Mouse (Mus musculus): ENCODE results near the gene Pik3cb. TPM values are rescaled to one million over a fixed set of nuclear protein-coding genes. Genes with fewer than 3 reads are reported as not detected.

The Pik3cb gene
- polyA plus RNA-seq, 1 experiment: 3.0 TPM

DNA sequence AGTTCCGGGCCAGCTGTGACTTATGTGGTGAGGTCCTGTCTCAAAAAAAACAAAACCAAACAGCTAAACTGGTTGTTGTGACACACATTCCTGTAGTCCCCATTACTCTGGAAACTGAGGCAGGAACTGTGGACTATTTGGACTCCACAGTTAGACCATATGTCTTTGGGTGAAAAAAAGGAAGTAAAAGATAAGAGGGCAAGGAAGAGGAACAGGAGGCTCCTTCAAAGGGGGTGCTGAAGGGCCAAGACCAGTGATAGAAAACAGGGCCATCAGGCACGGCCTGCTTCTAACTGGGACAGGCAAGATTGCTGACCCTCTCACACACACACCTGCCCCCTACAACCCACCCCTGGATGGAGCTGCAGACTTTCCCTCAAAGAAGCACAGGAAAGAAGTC, 22.4 kb upstream of the Pik3cb start:
- no peaks in the 10 kb centered on the region for H3K27me3 ChIP-seq (ENCODE audit: control insufficient read depth, insufficient read depth, low read length)
- no peaks in the 10 kb centered on the region; the same call in 1 of the 2 replicates for H3K4me1 ChIP-seq (ENCODE audit: control insufficient read depth, insufficient read depth, low read length)
- H3K27ac ChIP-seq (ENCODE audit: control insufficient read depth, insufficient read depth, low read depth, low read length): no peak overlapping the region
- no peak overlapping the region for H3K4me3 ChIP-seq (ENCODE audit: control insufficient read depth, low read depth, low read length)
- H3K36me3 ChIP-seq (ENCODE audit: control insufficient read depth, insufficient read depth, low read length): no peaks in the 10 kb centered on the region
- TF ChIP-seq CTCF (IDR thresholded peaks at IDR 0.05; ENCODE audit: control insufficient read depth, insufficient read depth, insufficient replicate concordance, low read depth, low read length): no peak
- TF ChIP-seq POLR2A (IDR thresholded peaks at IDR 0.05; ENCODE audit: control insufficient read depth, low read depth, low read length): no peak

DNA sequence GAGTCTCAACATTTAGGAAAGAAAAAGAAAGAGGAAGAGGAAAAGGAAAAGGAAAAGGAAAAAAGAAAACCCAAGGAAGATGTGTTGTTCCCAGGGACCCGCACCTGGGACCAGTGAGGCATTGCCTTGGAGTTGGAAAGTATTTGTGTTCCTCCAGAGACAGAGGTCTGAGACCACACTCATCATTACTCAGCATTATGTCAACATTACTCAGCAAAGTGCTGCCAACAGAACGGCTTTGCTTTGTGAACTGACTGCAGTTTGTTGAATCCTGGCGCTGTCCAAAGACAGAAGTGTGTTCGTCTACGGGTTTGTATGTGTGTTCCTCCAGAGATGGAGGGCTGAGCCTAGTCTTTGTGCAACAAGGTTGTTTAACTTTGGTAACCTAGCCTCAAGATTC, 20.4 kb upstream of the Pik3cb start:
- TF ChIP-seq POLR2A (IDR thresholded peaks at IDR 0.05; ENCODE audit: control insufficient read depth, low read depth, low read length) (no peak), CTCF (IDR thresholded peaks at IDR 0.05; ENCODE audit: control insufficient read depth, insufficient read depth, insufficient replicate concordance, low read depth, low read length) (no peak)
- no peak overlapping the region for H3K4me3 ChIP-seq (ENCODE audit: control insufficient read depth, low read depth, low read length)
- H3K4me1 ChIP-seq (ENCODE audit: control insufficient read depth, insufficient read depth, low read length): no peaks in the 10 kb centered on the region; the same call in 1 of the 2 replicates
- H3K27ac ChIP-seq (ENCODE audit: control insufficient read depth, insufficient read depth, low read depth, low read length): no peak overlapping the region
- no peaks in the 10 kb centered on the region for H3K36me3 ChIP-seq (ENCODE audit: control insufficient read depth, insufficient read depth, low read length)
- H3K27me3 ChIP-seq (ENCODE audit: control insufficient read depth, insufficient read depth, low read length): no peaks in the 10 kb centered on the region

GRCm38 (mm10) chr9:99159932-99160331, 19.5 kb upstream of the Pik3cb start:
- Histone ChIP-seq H3K27me3 (ENCODE audit: control insufficient read depth, insufficient read depth, low read length) (no peaks in the 10 kb centered on the region), H3K4me1 (ENCODE audit: control insufficient read depth, insufficient read depth, low read length) (no peaks in the 10 kb centered on the region; the same call in 1 of the 2 replicates), H3K36me3 (ENCODE audit: control insufficient read depth, insufficient read depth, low read length) (no peaks in the 10 kb centered on the region), H3K4me3 (ENCODE audit: control insufficient read depth, low read depth, low read length) (no peak overlapping the region), H3K27ac (ENCODE audit: control insufficient read depth, insufficient read depth, low read depth, low read length) (no peak overlapping the region)
- TF ChIP-seq POLR2A (IDR thresholded peaks at IDR 0.05; ENCODE audit: control insufficient read depth, low read depth, low read length): no peak
- TF ChIP-seq CTCF (IDR thresholded peaks at IDR 0.05; ENCODE audit: control insufficient read depth, insufficient read depth, insufficient replicate concordance, low read depth, low read length): no peak

GRCm38 (mm10) chr9:99158708-99159107, 18.3 kb upstream of the Pik3cb start:
- H3K4me3 ChIP-seq (ENCODE audit: control insufficient read depth, low read depth, low read length): no peak overlapping the region
- H3K27me3 ChIP-seq (ENCODE audit: control insufficient read depth, insufficient read depth, low read length): no peaks in the 10 kb centered on the region
- no peak overlapping the region for H3K27ac ChIP-seq (ENCODE audit: control insufficient read depth, insufficient read depth, low read depth, low read length)
- no peaks in the 10 kb centered on the region; the same call in 1 of the 2 replicates for H3K4me1 ChIP-seq (ENCODE audit: control insufficient read depth, insufficient read depth, low read length)
- H3K36me3 ChIP-seq (ENCODE audit: control insufficient read depth, insufficient read depth, low read length): no peaks in the 10 kb centered on the region
- TF ChIP-seq CTCF (IDR thresholded peaks at IDR 0.05; ENCODE audit: control insufficient read depth, insufficient read depth, insufficient replicate concordance, low read depth, low read length) (no peak), POLR2A (IDR thresholded peaks at IDR 0.05; ENCODE audit: control insufficient read depth, low read depth, low read length) (no peak)

DNA sequence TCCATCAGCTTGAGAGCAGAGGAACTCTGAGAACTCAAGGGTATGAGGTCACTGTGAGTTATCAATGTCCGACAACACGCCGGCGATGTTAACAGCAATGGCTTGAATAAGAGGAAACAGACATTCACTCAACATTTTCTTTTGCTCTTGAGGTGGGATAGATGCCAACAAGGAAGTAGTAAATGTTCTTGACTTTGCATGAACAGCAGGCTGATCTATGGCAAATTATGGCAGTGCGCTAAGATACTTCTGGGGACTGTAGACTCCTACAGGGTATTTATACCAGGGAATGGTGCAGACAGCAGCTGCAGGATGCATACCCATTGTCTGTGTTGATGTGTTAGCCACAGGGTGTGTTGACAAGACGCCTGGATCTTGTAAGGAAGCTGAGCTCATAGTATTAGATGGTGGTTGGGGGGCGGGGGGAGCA, 17.8 kb upstream of the Pik3cb start:
- Histone ChIP-seq H3K4me3 (ENCODE audit: control insufficient read depth, low read depth, low read length) (no peak overlapping the region), H3K36me3 (ENCODE audit: control insufficient read depth, insufficient read depth, low read length) (no peaks in the 10 kb centered on the region), H3K27me3 (ENCODE audit: control insufficient read depth, insufficient read depth, low read length) (no peaks in the 10 kb centered on the region), H3K27ac (ENCODE audit: control insufficient read depth, insufficient read depth, low read depth, low read length) (no peak overlapping the region), H3K4me1 (ENCODE audit: control insufficient read depth, insufficient read depth, low read length) (no peaks in the 10 kb centered on the region)
- TF ChIP-seq POLR2A (IDR thresholded peaks at IDR 0.05; ENCODE audit: control insufficient read depth, low read depth, low read length) (no peak), CTCF (IDR thresholded peaks at IDR 0.05; ENCODE audit: control insufficient read depth, insufficient read depth, insufficient replicate concordance, low read depth, low read length) (no peak)

DNA sequence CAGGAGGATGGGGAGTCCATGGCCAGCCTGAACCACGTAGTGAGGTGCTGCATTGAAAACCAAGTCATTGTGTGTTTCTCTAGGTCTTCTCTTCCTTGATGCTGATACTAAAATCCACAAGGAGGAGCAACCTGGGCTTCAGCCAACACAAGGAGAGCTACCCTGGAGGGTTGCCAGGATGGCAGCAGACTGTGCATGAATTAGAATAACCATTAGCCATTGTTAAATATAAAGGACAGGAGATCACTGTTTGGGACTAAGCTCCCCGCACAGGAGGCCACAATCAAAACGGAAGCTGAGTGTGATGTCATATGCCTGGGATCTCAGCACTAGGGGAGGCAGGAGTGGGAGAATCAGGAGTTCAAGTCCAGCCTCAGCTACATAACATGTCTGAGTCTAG, 13.2 kb upstream of the Pik3cb start:
- no peak overlapping the region for H3K4me3 ChIP-seq (ENCODE audit: control insufficient read depth, low read depth, low read length)

GRCm38 (mm10) chr9:99152699-99153490, 12.5 kb upstream of the Pik3cb start:
- Histone ChIP-seq H3K36me3 (ENCODE audit: control insufficient read depth, insufficient read depth, low read length) (no peaks in the 10 kb centered on the region), H3K4me3 (ENCODE audit: control insufficient read depth, low read depth, low read length) (no peak overlapping the region), H3K4me1 (ENCODE audit: control insufficient read depth, insufficient read depth, low read length) (no peaks in the 10 kb centered on the region), H3K27ac (ENCODE audit: control insufficient read depth, insufficient read depth, low read depth, low read length) (no peak overlapping the region), H3K27me3 (ENCODE audit: control insufficient read depth, insufficient read depth, low read length) (no peaks in the 10 kb centered on the region)
- TF ChIP-seq POLR2A (IDR thresholded peaks at IDR 0.05; ENCODE audit: control insufficient read depth, low read depth, low read length): no peak
- no peak for TF ChIP-seq CTCF (IDR thresholded peaks at IDR 0.05; ENCODE audit: control insufficient read depth, insufficient read depth, insufficient replicate concordance, low read depth, low read length)

More for the DNA sequence above, 13.2 kb upstream of the Pik3cb start:
- Histone ChIP-seq H3K36me3 (ENCODE audit: control insufficient read depth, insufficient read depth, low read length) (no peaks in the 10 kb centered on the region), H3K27ac (ENCODE audit: control insufficient read depth, insufficient read depth, low read depth, low read length) (no peak overlapping the region), H3K27me3 (ENCODE audit: control insufficient read depth, insufficient read depth, low read length) (no peaks in the 10 kb centered on the region), H3K4me1 (ENCODE audit: control insufficient read depth, insufficient read depth, low read length) (no peaks in the 10 kb centered on the region)
- no peak for TF ChIP-seq CTCF (IDR thresholded peaks at IDR 0.05; ENCODE audit: control insufficient read depth, insufficient read depth, insufficient replicate concordance, low read depth, low read length)

Measured in testis, adult 2 months (tissue).